Mouse (Mus musculus): ENCODE measurements at regions not wholly inside any gene's neighbourhood (a gene's known extent, or its start where the extent isn't known, plus 50 kb on each side); places are given as distances from the start of the nearest gene placed in this dataset.

- Histone ChIP-seq H3K27me3 (ENCODE audit: control insufficient read depth, insufficient read depth, low read depth, low read length) (no peaks in the 10 kb centered on the region), H3K9ac (ENCODE audit: low read length) (no peak overlapping the region), H3K4me1 (replicated peaks; ENCODE audit: control insufficient read depth, insufficient read depth, low read length) (no peaks in the 10 kb centered on the region), H3K4me3 (ENCODE audit: low read length) (no peak overlapping the region), H3K36me3 (ENCODE audit: control insufficient read depth, insufficient read depth, low read length) (no peaks in the 10 kb centered on the region), H3K9me3 (ENCODE audit: control insufficient read depth, low read length) (no peaks in the 10 kb centered on the region), H3K4me2 (ENCODE audit: low read depth, low read length) (no peak overlapping the region), H3K27ac (ENCODE audit: low read length) (no peak overlapping the region)
- WGBS = 17% methylated on average over 13 of the region's 13 CpGs
- no peak for ATAC-seq (ENCODE audit: low read depth)
Observed at GRCm38 (mm10) chr19:26164993-26165392, 439.9 kb upstream of the Smarca2 start.

DNA sequence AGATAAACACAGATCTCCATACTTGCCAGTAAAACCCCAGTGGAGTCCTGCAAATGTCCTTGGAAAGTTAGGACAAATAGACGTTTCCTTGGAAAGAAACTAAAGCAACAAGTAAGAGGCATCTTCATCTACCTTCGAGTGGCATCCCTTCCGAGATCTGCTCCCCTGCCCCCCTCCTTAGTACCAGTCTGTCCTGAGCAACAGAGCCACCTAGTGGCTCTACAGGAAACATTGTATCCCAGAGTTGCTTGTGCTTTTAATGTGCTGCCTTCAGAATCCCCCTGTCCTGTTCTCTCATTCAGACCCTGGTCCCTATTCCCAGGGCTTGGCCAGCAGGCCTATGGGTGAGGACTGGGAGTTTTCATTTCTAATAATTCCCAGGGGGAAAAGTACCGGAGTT lies 423.1 kb upstream of the Smarca2 start:
- 23% methylated on average over 4 of the region's 4 CpGs for WGBS
- no peak overlapping the region for H3K4me3 ChIP-seq (ENCODE audit: low read length)
- no peak for ATAC-seq (ENCODE audit: low read depth)

GRCm38 (mm10) chr19:26185012-26185411 lies 419.8 kb upstream of the Smarca2 start:
- no peak for ATAC-seq (ENCODE audit: low read depth)
- Histone ChIP-seq H3K4me1 (replicated peaks; ENCODE audit: control insufficient read depth, insufficient read depth, low read length) (no peaks in the 10 kb centered on the region), H3K9me3 (ENCODE audit: control insufficient read depth, low read length) (no peaks in the 10 kb centered on the region), H3K27ac (ENCODE audit: low read length) (no peak overlapping the region), H3K9ac (ENCODE audit: low read length) (no peak overlapping the region), H3K4me3 (ENCODE audit: low read length) (no peak overlapping the region), H3K4me2 (ENCODE audit: low read depth, low read length) (no peak overlapping the region), H3K27me3 (ENCODE audit: control insufficient read depth, insufficient read depth, low read depth, low read length) (no peaks in the 10 kb centered on the region), H3K36me3 (ENCODE audit: control insufficient read depth, insufficient read depth, low read length) (no peaks in the 10 kb centered on the region)
- WGBS = 79% methylated on average over 7 of the region's 7 CpGs

More for the DNA sequence above, 423.1 kb upstream of the Smarca2 start:
- H3K9me3 ChIP-seq (ENCODE audit: control insufficient read depth, low read length) = no peaks in the 10 kb centered on the region
- no peak overlapping the region for H3K9ac ChIP-seq (ENCODE audit: low read length)
- no peak overlapping the region for H3K27ac ChIP-seq (ENCODE audit: low read length)
- no peaks in the 10 kb centered on the region for H3K27me3 ChIP-seq (ENCODE audit: control insufficient read depth, insufficient read depth, low read depth, low read length)
- no peaks in the 10 kb centered on the region for H3K36me3 ChIP-seq (ENCODE audit: control insufficient read depth, insufficient read depth, low read length)
- no peaks in the 10 kb centered on the region for H3K4me1 ChIP-seq (replicated peaks; ENCODE audit: control insufficient read depth, insufficient read depth, low read length)
- H3K4me2 ChIP-seq (ENCODE audit: low read depth, low read length) = no peak overlapping the region

DNA sequence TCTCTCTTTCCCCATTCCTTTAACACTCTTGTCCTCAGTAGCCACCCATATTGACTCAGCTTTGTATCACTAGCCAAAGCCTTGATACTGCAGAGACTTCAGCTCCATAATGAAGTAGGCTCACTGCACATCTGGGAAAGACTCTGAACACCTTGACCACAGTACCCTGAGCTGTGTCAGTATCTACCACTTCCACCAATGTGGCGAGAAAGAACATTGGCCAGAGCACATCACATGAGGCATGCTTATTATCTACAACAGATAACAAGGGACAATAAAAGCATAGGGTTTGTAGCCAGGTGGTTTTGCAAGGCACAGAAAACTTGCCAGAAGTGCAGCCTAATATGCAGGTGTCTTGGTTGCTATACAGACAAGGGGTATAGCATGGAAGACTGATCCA lies 414.0 kb upstream of the Smarca2 start:
- Histone ChIP-seq H3K27me3 (ENCODE audit: control insufficient read depth, insufficient read depth, low read depth, low read length) (no peaks in the 10 kb centered on the region), H3K4me2 (ENCODE audit: low read depth, low read length) (no peak overlapping the region), H3K9ac (ENCODE audit: low read length) (no peak overlapping the region), H3K4me3 (ENCODE audit: low read length) (no peak overlapping the region), H3K9me3 (ENCODE audit: control insufficient read depth, low read length) (no peaks in the 10 kb centered on the region), H3K27ac (ENCODE audit: low read length) (no peak overlapping the region), H3K36me3 (ENCODE audit: control insufficient read depth, insufficient read depth, low read length) (no peaks in the 10 kb centered on the region), H3K4me1 (replicated peaks; ENCODE audit: control insufficient read depth, insufficient read depth, low read length) (no peaks in the 10 kb centered on the region)
- WGBS = 82% methylated on average over 1 of the region's 1 CpGs
- no peak for ATAC-seq (ENCODE audit: low read depth)

GRCm38 (mm10) chr19:26193664-26194063 lies 411.2 kb upstream of the Smarca2 start:
- Histone ChIP-seq H3K27ac (ENCODE audit: low read length) (no peak overlapping the region), H3K9ac (ENCODE audit: low read length) (no peak overlapping the region), H3K9me3 (ENCODE audit: control insufficient read depth, low read length) (no peaks in the 10 kb centered on the region), H3K4me3 (ENCODE audit: low read length) (no peak overlapping the region), H3K4me1 (replicated peaks; ENCODE audit: control insufficient read depth, insufficient read depth, low read length) (no peaks in the 10 kb centered on the region), H3K36me3 (ENCODE audit: control insufficient read depth, insufficient read depth, low read length) (no peaks in the 10 kb centered on the region), H3K4me2 (ENCODE audit: low read depth, low read length) (no peak overlapping the region), H3K27me3 (ENCODE audit: control insufficient read depth, insufficient read depth, low read depth, low read length) (no peaks in the 10 kb centered on the region)
- 61% methylated on average over 1 of the region's 1 CpGs for WGBS
- ATAC-seq (ENCODE audit: low read depth) = no peak

- ATAC-seq (ENCODE audit: low read depth) = no peak
- no peak overlapping the region for H3K4me3 ChIP-seq (ENCODE audit: low read length)
- H3K4me1 ChIP-seq (replicated peaks; ENCODE audit: control insufficient read depth, insufficient read depth, low read length) = no peaks in the 10 kb centered on the region
- no peaks in the 10 kb centered on the region for H3K36me3 ChIP-seq (ENCODE audit: control insufficient read depth, insufficient read depth, low read length)
- H3K4me2 ChIP-seq (ENCODE audit: low read depth, low read length) = no peak overlapping the region
- whole genome bisulfite sequencing = 57% methylated on average over 1 of the region's 1 CpGs
- no peak overlapping the region for H3K27ac ChIP-seq (ENCODE audit: low read length)
- H3K9ac ChIP-seq (ENCODE audit: low read length) = no peak overlapping the region
- no peaks in the 10 kb centered on the region for H3K9me3 ChIP-seq (ENCODE audit: control insufficient read depth, low read length)
- H3K27me3 ChIP-seq (ENCODE audit: control insufficient read depth, insufficient read depth, low read depth, low read length) = no peaks in the 10 kb centered on the region
Observed at GRCm38 (mm10) chr19:26208760-26209159, 396.1 kb upstream of the Smarca2 start.

GRCm38 (mm10) chr19:26234539-26234938 lies 370.3 kb upstream of the Smarca2 start:
- WGBS = 65% methylated on average over 4 of the region's 4 CpGs
- H3K27me3 ChIP-seq (ENCODE audit: control insufficient read depth, insufficient read depth, low read depth, low read length) = no peaks in the 10 kb centered on the region
- H3K27ac ChIP-seq (ENCODE audit: low read length) = no peak overlapping the region
- no peaks in the 10 kb centered on the region for H3K9me3 ChIP-seq (ENCODE audit: control insufficient read depth, low read length)
- no peaks in the 10 kb centered on the region for H3K36me3 ChIP-seq (ENCODE audit: control insufficient read depth, insufficient read depth, low read length)
- H3K4me3 ChIP-seq (ENCODE audit: low read length) = no peak overlapping the region
- H3K4me1 ChIP-seq (replicated peaks; ENCODE audit: control insufficient read depth, insufficient read depth, low read length) = no peaks in the 10 kb centered on the region
- H3K9ac ChIP-seq (ENCODE audit: low read length) = no peak overlapping the region
- ATAC-seq (ENCODE audit: low read depth) = no peak
- no peak overlapping the region for H3K4me2 ChIP-seq (ENCODE audit: low read depth, low read length)

DNA sequence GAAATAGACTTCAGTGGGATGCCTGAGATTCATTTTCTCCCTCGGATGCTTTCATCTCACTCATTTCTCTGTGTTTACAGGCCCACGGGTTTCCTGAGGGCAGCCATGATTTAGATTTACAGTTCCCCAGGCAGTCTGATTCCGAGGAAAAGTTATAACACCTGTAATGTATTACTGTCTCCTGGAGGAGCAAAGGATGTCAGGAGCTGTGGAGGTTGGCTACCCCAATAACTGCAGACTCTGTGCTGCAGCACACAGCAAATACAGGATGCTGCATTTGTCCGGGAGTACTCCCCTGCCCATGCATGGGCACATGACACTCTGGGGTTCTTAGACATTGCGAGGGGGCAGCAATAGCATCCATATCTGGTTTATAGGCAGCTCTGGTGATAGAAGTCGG lies 360.8 kb upstream of the Smarca2 start:
- Histone ChIP-seq H3K9me3 (ENCODE audit: control insufficient read depth, low read length) (no peaks in the 10 kb centered on the region), H3K9ac (ENCODE audit: low read length) (no peak overlapping the region), H3K4me2 (ENCODE audit: low read depth, low read length) (no peak overlapping the region), H3K27ac (ENCODE audit: low read length) (no peak overlapping the region), H3K4me3 (ENCODE audit: low read length) (no peak overlapping the region), H3K36me3 (ENCODE audit: control insufficient read depth, insufficient read depth, low read length) (no peaks in the 10 kb centered on the region), H3K27me3 (ENCODE audit: control insufficient read depth, insufficient read depth, low read depth, low read length) (no peaks in the 10 kb centered on the region), H3K4me1 (replicated peaks; ENCODE audit: control insufficient read depth, insufficient read depth, low read length) (no peaks in the 10 kb centered on the region)
- ATAC-seq (ENCODE audit: low read depth) = no peak
- WGBS = 65% methylated on average over 6 of the region's 6 CpGs

- H3K4me3 ChIP-seq (ENCODE audit: low read length) = no peak overlapping the region
- WGBS = 75% methylated on average over 6 of the region's 6 CpGs
- no peak overlapping the region for H3K27ac ChIP-seq (ENCODE audit: low read length)
- no peak for ATAC-seq (ENCODE audit: low read depth)
- no peak overlapping the region for H3K4me2 ChIP-seq (ENCODE audit: low read depth, low read length)
- no peaks in the 10 kb centered on the region for H3K4me1 ChIP-seq (replicated peaks; ENCODE audit: control insufficient read depth, insufficient read depth, low read length)
- no peaks in the 10 kb centered on the region for H3K9me3 ChIP-seq (ENCODE audit: control insufficient read depth, low read length)
- H3K36me3 ChIP-seq (ENCODE audit: control insufficient read depth, insufficient read depth, low read length) = no peaks in the 10 kb centered on the region
- H3K27me3 ChIP-seq (ENCODE audit: control insufficient read depth, insufficient read depth, low read depth, low read length) = no peaks in the 10 kb centered on the region
- H3K9ac ChIP-seq (ENCODE audit: low read length) = no peak overlapping the region
Observed at GRCm38 (mm10) chr19:26249751-26250150, 355.1 kb upstream of the Smarca2 start.

GRCm38 (mm10) chr19:26258677-26259076 lies 346.2 kb upstream of the Smarca2 start:
- no peak overlapping the region for H3K4me2 ChIP-seq (ENCODE audit: low read depth, low read length)
- WGBS = 47% methylated on average over 4 of the region's 4 CpGs
- no peaks in the 10 kb centered on the region for H3K9me3 ChIP-seq (ENCODE audit: control insufficient read depth, low read length)
- H3K9ac ChIP-seq (ENCODE audit: low read length) = no peak overlapping the region
- H3K4me3 ChIP-seq (ENCODE audit: low read length) = no peak overlapping the region
- H3K4me1 ChIP-seq (replicated peaks; ENCODE audit: control insufficient read depth, insufficient read depth, low read length) = no peaks in the 10 kb centered on the region
- H3K27ac ChIP-seq (ENCODE audit: low read length) = no peak overlapping the region
- ATAC-seq (ENCODE audit: low read depth) = no peak
- no peaks in the 10 kb centered on the region for H3K36me3 ChIP-seq (ENCODE audit: control insufficient read depth, insufficient read depth, low read length)
- no peaks in the 10 kb centered on the region for H3K27me3 ChIP-seq (ENCODE audit: control insufficient read depth, insufficient read depth, low read depth, low read length)

Measured in lung, embryonic 16.5 days (tissue).